Mouse (Mus musculus): ENCODE data around the gene Espl1. TPM values are rescaled to one million over a fixed set of nuclear protein-coding genes. Genes with fewer than 3 reads are reported as not detected.

The Espl1 gene
- polyA plus RNA-seq, 1 experiment from 2014 or later, result 21.1 TPM

DNA sequence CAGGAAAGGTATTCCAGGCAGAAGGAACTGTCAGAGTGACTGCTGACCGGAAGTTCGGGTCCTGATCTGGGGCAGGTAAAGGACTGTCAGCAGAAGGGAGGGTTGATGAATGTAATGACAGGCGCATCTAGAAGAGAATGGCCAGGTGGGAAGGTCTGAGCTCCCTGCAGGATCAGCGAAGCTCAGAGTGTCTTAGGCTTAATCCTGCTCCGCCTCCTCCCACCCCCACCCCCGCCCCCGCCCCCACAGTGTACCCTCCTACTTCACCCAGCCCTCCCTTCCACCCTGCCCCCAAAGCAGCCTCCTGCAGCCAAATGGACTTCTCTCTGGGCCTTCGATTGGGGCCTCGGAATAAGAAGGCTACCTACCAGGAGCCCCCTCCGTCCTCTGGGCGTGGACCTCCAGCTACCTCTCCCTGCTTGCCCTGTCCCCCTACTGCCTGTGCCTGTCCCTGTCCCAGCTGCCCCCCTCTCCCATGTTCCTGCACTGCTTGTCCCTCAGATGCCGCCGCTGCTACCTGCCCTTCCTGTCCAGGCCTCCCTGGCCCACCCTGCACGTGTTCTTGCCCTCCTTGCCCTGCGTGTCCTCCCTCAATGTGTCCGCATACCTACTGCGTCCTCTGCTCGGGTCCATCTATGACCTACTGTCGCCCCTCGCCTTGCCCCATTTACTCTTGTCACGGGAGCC, 25.6 kb upstream of the Espl1 start, which contains the start of gene Gm9918:
Gm9918 (plus strand) TSS at position 290 of the 687 bp plus-strand sequence.
- H3K9ac ChIP-seq (ENCODE audit: low read length), result no peak within 1 kb of the TSS; the same call in 1 of the 2 replicates
- WGBS, result 11% methylated on average over 19 of the region's 21 CpGs
- H3K4me1 ChIP-seq (ENCODE audit: control insufficient read depth, insufficient read depth, low read length), result peaks cover 4% of the 10 kb centered on the region; the same call in 1 of the 2 replicates
- no peaks in the 10 kb centered on the region for H3K36me3 ChIP-seq (ENCODE audit: control insufficient read depth, insufficient read depth)
- no peak within 1 kb of the TSS for H3K27ac ChIP-seq (ENCODE audit: low read length)
- ATAC-seq (replicated peaks; ENCODE audit: extremely low read depth, insufficient read depth, low FRiP score), result no peak
- H3K9me3 ChIP-seq (replicated peaks; ENCODE audit: control insufficient read depth, low read length), result no peaks in the 10 kb centered on the region
- peaks cover 4% of the 10 kb centered on the region; the same call in 1 of the 2 replicates for H3K27me3 ChIP-seq (ENCODE audit: control insufficient read depth, insufficient read depth, low read length)
- H3K4me3 ChIP-seq (ENCODE audit: low read length), result peak within 1 kb of the TSS; percentile 16; the same call in 1 of the 2 replicates
- H3K4me2 ChIP-seq (ENCODE audit: low read depth, low read length), result peak within 1 kb of the TSS; percentile 38

DNA sequence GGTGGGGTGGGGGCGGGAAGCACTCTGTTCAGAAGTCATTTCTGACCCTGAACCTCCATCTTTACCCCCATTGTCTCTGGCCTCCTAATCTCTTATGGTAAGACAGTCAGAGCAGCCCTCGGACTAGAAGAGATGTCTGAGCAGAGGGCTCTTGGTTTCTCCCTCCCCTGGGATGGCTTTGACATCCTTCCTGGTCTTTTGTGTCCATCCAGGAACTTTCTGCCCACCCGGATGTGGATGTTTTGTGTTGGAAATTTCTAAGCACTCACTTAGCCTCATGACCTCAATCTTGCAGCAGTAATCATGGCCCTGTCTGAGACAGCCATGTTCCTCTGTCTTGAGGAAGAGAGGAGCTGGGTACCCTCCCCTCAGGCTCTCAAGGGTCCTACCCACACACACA, 24.6 kb upstream of the Espl1 start:
- Histone ChIP-seq H3K27me3 (ENCODE audit: control insufficient read depth, insufficient read depth, low read length) (peaks cover 4% of the 10 kb centered on the region; the same call in 1 of the 2 replicates), H3K4me2 (ENCODE audit: low read depth, low read length) (no peak overlapping the region), H3K36me3 (ENCODE audit: control insufficient read depth, insufficient read depth) (no peaks in the 10 kb centered on the region), H3K4me1 (ENCODE audit: control insufficient read depth, insufficient read depth, low read length) (peaks cover 4% of the 10 kb centered on the region; the same call in 1 of the 2 replicates), H3K4me3 (ENCODE audit: low read length) (no peak overlapping the region), H3K9me3 (replicated peaks; ENCODE audit: control insufficient read depth, low read length) (no peaks in the 10 kb centered on the region), H3K9ac (ENCODE audit: low read length) (no peak overlapping the region), H3K27ac (ENCODE audit: low read length) (no peak overlapping the region)
- 42% methylated on average over 3 of the region's 3 CpGs for WGBS
- no peak for ATAC-seq (replicated peaks; ENCODE audit: extremely low read depth, insufficient read depth, low FRiP score)

- no peak overlapping the region for H3K27ac ChIP-seq (ENCODE audit: low read length)
- H3K36me3 ChIP-seq (ENCODE audit: control insufficient read depth, insufficient read depth), result no peaks in the 10 kb centered on the region
- H3K4me3 ChIP-seq (ENCODE audit: low read length), result no peak overlapping the region
- no peak for ATAC-seq (replicated peaks; ENCODE audit: extremely low read depth, insufficient read depth, low FRiP score)
- H3K9ac ChIP-seq (ENCODE audit: low read length), result no peak overlapping the region
- WGBS, result 71% methylated on average over 6 of the region's 6 CpGs
- peaks cover 8% of the 10 kb centered on the region for H3K4me1 ChIP-seq (ENCODE audit: control insufficient read depth, insufficient read depth, low read length)
- H3K4me2 ChIP-seq (ENCODE audit: low read depth, low read length), result no peak overlapping the region
- H3K27me3 ChIP-seq (ENCODE audit: control insufficient read depth, insufficient read depth, low read length), result peaks cover 4% of the 10 kb centered on the region; the same call in 1 of the 2 replicates
- H3K9me3 ChIP-seq (replicated peaks; ENCODE audit: control insufficient read depth, low read length), result no peaks in the 10 kb centered on the region
Observed at GRCm38 (mm10) chr15:102273982-102274716, 21.9 kb upstream of the Espl1 start.

- Histone ChIP-seq H3K4me2 (ENCODE audit: low read depth, low read length) (peak overlapping the region; percentile 83), H3K4me1 (ENCODE audit: control insufficient read depth, insufficient read depth, low read length) (peaks cover 13% of the 10 kb centered on the region), H3K36me3 (ENCODE audit: control insufficient read depth, insufficient read depth) (peaks cover 8% of the 10 kb centered on the region), H3K9me3 (replicated peaks; ENCODE audit: control insufficient read depth, low read length) (no peaks in the 10 kb centered on the region), H3K9ac (ENCODE audit: low read length) (peak overlapping the region; percentile 94), H3K4me3 (ENCODE audit: low read length) (peak overlapping the region; percentile 95), H3K27me3 (ENCODE audit: control insufficient read depth, insufficient read depth, low read length) (no peaks in the 10 kb centered on the region), H3K27ac (ENCODE audit: low read length) (peak overlapping the region; percentile 90)
- 32% methylated on average over 7 of the region's 7 CpGs for WGBS
- no peak for ATAC-seq (replicated peaks; ENCODE audit: extremely low read depth, insufficient read depth, low FRiP score)
Observed at GRCm38 (mm10) chr15:102278726-102279091, 17.4 kb upstream of the Espl1 start.

- H3K36me3 ChIP-seq (ENCODE audit: control insufficient read depth, insufficient read depth), result peaks cover 8% of the 10 kb centered on the region
Observed at GRCm38 (mm10) chr15:102279092-102279782, 16.8 kb upstream of the Espl1 start, which contains the start of gene Mfsd5. Gene Mfsd5 (plus strand): TSS chr15:102279454.

DNA sequence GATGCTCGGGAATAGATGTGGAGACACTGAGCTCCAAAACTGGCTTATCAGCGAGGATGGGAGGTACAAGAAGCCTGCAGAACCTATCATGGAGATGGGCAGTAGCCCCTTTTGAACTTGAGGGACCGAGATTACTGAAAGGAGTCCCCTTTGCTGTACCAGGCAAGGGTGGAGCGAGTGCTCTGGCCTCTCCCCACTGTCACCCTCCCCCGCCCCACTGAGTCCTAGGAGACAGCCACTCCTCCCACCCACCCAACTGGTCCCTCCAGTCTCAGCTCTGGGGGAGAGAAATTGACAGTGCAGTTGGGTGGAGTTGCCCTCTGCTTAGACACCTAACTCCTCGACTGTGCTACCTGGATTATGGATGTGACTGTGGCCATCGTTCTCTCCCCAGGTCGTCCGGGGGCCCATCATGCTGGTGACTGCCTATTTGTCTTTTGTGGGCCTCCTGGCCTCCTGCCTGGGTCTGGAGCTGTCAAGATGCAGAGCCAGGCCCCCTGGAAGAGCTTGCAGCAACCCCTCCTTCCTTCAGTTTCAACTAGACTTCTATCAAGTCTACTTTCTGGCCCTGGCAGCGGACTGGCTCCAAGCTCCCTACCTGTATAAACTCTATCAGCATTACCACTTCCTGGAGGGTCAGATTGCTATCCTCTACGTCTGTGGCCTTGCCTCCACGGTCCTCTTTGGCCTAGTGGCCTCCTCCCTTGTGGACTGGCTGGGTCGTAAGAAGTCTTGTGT, 16.1 kb upstream of the Espl1 start:
- Histone ChIP-seq H3K27ac (ENCODE audit: low read length) (peak overlapping the region; percentile 90), H3K4me3 (ENCODE audit: low read length) (peak overlapping the region; percentile 95), H3K9me3 (replicated peaks; ENCODE audit: control insufficient read depth, low read length) (no peaks in the 10 kb centered on the region), H3K9ac (ENCODE audit: low read length) (peak overlapping the region; percentile 94), H3K4me2 (ENCODE audit: low read depth, low read length) (peak overlapping the region; percentile 83), H3K27me3 (ENCODE audit: control insufficient read depth, insufficient read depth, low read length) (no peaks in the 10 kb centered on the region), H3K36me3 (ENCODE audit: control insufficient read depth, insufficient read depth) (peaks cover 8% of the 10 kb centered on the region), H3K4me1 (ENCODE audit: control insufficient read depth, insufficient read depth, low read length) (peaks cover 13% of the 10 kb centered on the region)
- WGBS, result 24% methylated on average over 13 of the region's 13 CpGs
- ATAC-seq (replicated peaks; ENCODE audit: extremely low read depth, insufficient read depth, low FRiP score), result peak; percentile 43

More at GRCm38 (mm10) chr15:102279092-102279782, 16.8 kb upstream of the Espl1 start, which contains the start of gene Mfsd5:
- Histone ChIP-seq H3K4me2 (ENCODE audit: low read depth, low read length) (peak within 1 kb of the TSS; percentile 83), H3K27ac (ENCODE audit: low read length) (peak within 1 kb of the TSS; percentile 90), H3K9me3 (replicated peaks; ENCODE audit: control insufficient read depth, low read length) (no peaks in the 10 kb centered on the region), H3K4me3 (ENCODE audit: low read length) (peak within 1 kb of the TSS; percentile 95), H3K9ac (ENCODE audit: low read length) (peak within 1 kb of the TSS; percentile 94), H3K27me3 (ENCODE audit: control insufficient read depth, insufficient read depth, low read length) (no peaks in the 10 kb centered on the region), H3K4me1 (ENCODE audit: control insufficient read depth, insufficient read depth, low read length) (peaks cover 13% of the 10 kb centered on the region)
- under 1% methylated on average over 65 of the region's 65 CpGs for WGBS
- peak; percentile 94 for ATAC-seq (replicated peaks; ENCODE audit: extremely low read depth, insufficient read depth, low FRiP score)

- Histone ChIP-seq H3K27ac (ENCODE audit: low read length) (no peak overlapping the region), H3K36me3 (ENCODE audit: control insufficient read depth, insufficient read depth) (peaks cover 8% of the 10 kb centered on the region), H3K9me3 (replicated peaks; ENCODE audit: control insufficient read depth, low read length) (no peaks in the 10 kb centered on the region), H3K4me2 (ENCODE audit: low read depth, low read length) (no peak overlapping the region), H3K4me3 (ENCODE audit: low read length) (no peak overlapping the region), H3K9ac (ENCODE audit: low read length) (no peak overlapping the region), H3K27me3 (ENCODE audit: control insufficient read depth, insufficient read depth, low read length) (no peaks in the 10 kb centered on the region), H3K4me1 (ENCODE audit: control insufficient read depth, insufficient read depth, low read length) (peaks cover 13% of the 10 kb centered on the region)
- ATAC-seq (replicated peaks; ENCODE audit: extremely low read depth, insufficient read depth, low FRiP score), result no peak
- 93% methylated on average over 19 of the region's 19 CpGs for WGBS
Observed at GRCm38 (mm10) chr15:102280623-102281022, 15.4 kb upstream of the Espl1 start.

GRCm38 (mm10) chr15:102282463-102283292, 13.4 kb upstream of the Espl1 start:
- H3K27ac ChIP-seq (ENCODE audit: low read length), result no peak overlapping the region
- H3K27me3 ChIP-seq (ENCODE audit: control insufficient read depth, insufficient read depth, low read length), result no peaks in the 10 kb centered on the region
- no peaks in the 10 kb centered on the region for H3K9me3 ChIP-seq (replicated peaks; ENCODE audit: control insufficient read depth, low read length)
- 71% methylated on average over 8 of the region's 8 CpGs for WGBS
- H3K36me3 ChIP-seq (ENCODE audit: control insufficient read depth, insufficient read depth), result peaks cover 8% of the 10 kb centered on the region
- H3K4me1 ChIP-seq (ENCODE audit: control insufficient read depth, insufficient read depth, low read length), result peaks cover 13% of the 10 kb centered on the region
- H3K9ac ChIP-seq (ENCODE audit: low read length), result no peak overlapping the region
- H3K4me3 ChIP-seq (ENCODE audit: low read length), result no peak overlapping the region
- no peak for ATAC-seq (replicated peaks; ENCODE audit: extremely low read depth, insufficient read depth, low FRiP score)
- no peak overlapping the region for H3K4me2 ChIP-seq (ENCODE audit: low read depth, low read length)

All from heart, embryonic 16.5 days (tissue).